Mouse (Mus musculus) ES-E14 (cell line): ENCODE measurements around the gene Efcab12. TPM values are rescaled to one million over a fixed set of nuclear protein-coding genes. Genes with fewer than 3 reads are reported as not detected.

ENCODE experiments used
- DNase-seq: peaks from one replicate; pipeline ENCODE4 v3.0.0-alpha.2; 2013; ENCODE audit warnings: low read depth, low spot score
- H3K27ac ChIP-seq: 2 replicates; pipeline ENCODE4 v1.5.1; 2012; ENCODE audit warnings: low read depth, mild to moderate bottlenecking, low read length, moderate library complexity, mixed read lengths; ENCODE audit not compliant: poor library complexity, insufficient read depth, severe bottlenecking
- H3K36me3 ChIP-seq: 2 replicates; pipeline ENCODE4 v1.6.1; 2012; ENCODE audit warnings: mild to moderate bottlenecking, low read length, moderate library complexity, mixed read lengths; ENCODE audit not compliant: control insufficient read depth, poor library complexity, insufficient read depth, severe bottlenecking
- H3K4me1 ChIP-seq, 2 experiments: fragments of 150-350 bp in 1 of 2; sonication (generic) in 1 of 2; 2 replicates each; pipeline ENCODE4 v1.6.1; 2012; ENCODE audit warnings: low read length in 2 of 2, mild to moderate bottlenecking in 1 of 2, mixed read lengths in 1 of 2; ENCODE audit not compliant: control insufficient read depth in 2 of 2, insufficient read depth in 2 of 2, poor library complexity in 1 of 2
- H3K4me3 ChIP-seq, 2 experiments: fragments of 150-350 bp in 1 of 2; sonication (generic) in 1 of 2; 2 replicates each; pipeline ENCODE4 v1.5.1; 2012; ENCODE audit warnings: low read length in 2 of 2, low read depth in 1 of 2, mild to moderate bottlenecking in 1 of 2, mixed read lengths in 1 of 2; ENCODE audit not compliant: insufficient read depth in 1 of 2, poor library complexity in 1 of 2, severe bottlenecking in 1 of 2
- H3K9ac ChIP-seq: 2 replicates; pipeline ENCODE4 v1.6.1; 2012; ENCODE audit warnings: low read depth, mild to moderate bottlenecking, low read length, mixed read lengths; ENCODE audit not compliant: poor library complexity, insufficient read depth, severe bottlenecking
- H3K9me3 ChIP-seq: fragments of 150-350 bp; sonication (generic); 2 replicates; pipeline ENCODE4 v1.6.1; 2012; ENCODE audit warnings: low read depth, mild to moderate bottlenecking, low read length; ENCODE audit not compliant: control insufficient read depth, insufficient read depth
- CHD2 ChIP-seq: IDR thresholded peaks from 2 replicates; pipeline ENCODE4 v1.6.1; 2014; ENCODE audit warnings: mild to moderate bottlenecking, low read depth, low read length, inconsistent platforms
- HCFC1 ChIP-seq: IDR thresholded peaks from 2 replicates; pipeline ENCODE4 v1.6.1; 2012; ENCODE audit warnings: low read length, inconsistent platforms, borderline replicate concordance; ENCODE audit not compliant: insufficient read depth
- MAFK ChIP-seq: IDR thresholded peaks from 2 replicates; pipeline ENCODE4 v1.6.1; 2014; ENCODE audit warnings: mild to moderate bottlenecking, low read depth, low read length, inconsistent platforms; ENCODE audit not compliant: insufficient read depth
- ZC3H11A ChIP-seq: IDR thresholded peaks from 2 replicates; pipeline ENCODE4 v1.6.1; 2012; ENCODE audit warnings: low read depth, mild to moderate bottlenecking, inconsistent platforms, low read length, borderline replicate concordance
- ZNF384 ChIP-seq: IDR thresholded peaks from 2 replicates; pipeline ENCODE4 v1.6.1; 2012; ENCODE audit warnings: low read depth, low read length, inconsistent platforms
- in situ Hi-C, 2 experiments: fragments of 600-800 bp; cut with MboI; formaldehyde crosslinking; loops; one replicate each; pipeline ENCODE4 v1.15.1; 2025; ENCODE audit warnings: low sequenced_read_pairs in 2 of 2, inconsistent platforms in 1 of 2; ENCODE audit not compliant: unreplicated experiment in 2 of 2
- total RNA-seq: library from RNA; depleted of rRNA; stranded (reverse); fragments of 300-350 nt; gene quantifications from 2 replicates; pipeline ENCODE4 v1.2.3, GENCODE M21; 2012

The Efcab12 gene
- total RNA-seq, 1 experiment: 1.3 TPM

DNA sequence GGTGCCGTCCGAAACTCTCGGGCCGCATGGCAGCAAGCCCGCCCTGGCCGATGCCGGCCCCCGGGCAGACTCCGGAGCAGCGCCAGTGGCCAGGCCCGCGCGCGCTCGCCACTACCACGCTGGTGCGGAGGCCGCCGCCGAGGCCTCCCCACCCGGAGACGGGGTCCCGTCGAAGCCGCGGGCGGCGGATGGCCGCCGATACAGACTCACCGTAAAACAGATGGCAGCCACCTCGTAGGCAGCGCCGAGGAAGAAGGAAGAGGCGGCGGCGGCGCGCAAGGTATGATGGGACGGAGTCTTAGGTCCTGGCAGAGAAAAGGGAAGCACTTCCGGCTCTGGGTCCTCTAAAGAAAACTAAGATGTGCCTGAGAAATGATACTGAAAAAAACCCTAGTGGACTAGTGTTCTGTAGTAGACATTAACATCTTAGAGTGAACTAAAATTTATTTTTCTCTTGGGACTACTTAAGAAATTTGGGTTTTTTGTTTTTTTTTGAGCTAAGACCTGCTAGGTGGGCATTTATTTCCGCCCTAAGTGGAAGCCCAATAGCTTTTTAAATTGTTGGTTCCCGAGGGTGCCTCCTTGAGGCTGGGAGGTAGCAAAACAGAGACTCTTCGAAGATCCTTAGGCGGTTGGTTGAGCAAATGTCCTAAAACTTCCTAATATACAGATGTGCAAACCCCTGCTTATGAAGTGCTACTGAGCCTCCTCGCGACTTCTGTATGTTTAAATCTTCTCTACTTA is 29.6 kb downstream of the Efcab12 start, which contains the start of gene Rpl32:
Gene Rpl32, minus strand, starts transcription at position 260 of the 744 bp plus-strand sequence.
- Histone ChIP-seq H3K9ac (peak within 1 kb of the TSS; percentile 99), H3K9me3 (no peaks in the 10 kb centered on the region), H3K36me3 (peaks cover 36% of the 10 kb centered on the region), H3K27ac (peak within 1 kb of the TSS; percentile 95), H3K4me1 (peaks cover 0 to 11% of the 10 kb centered on the region in 2 experiments; a peak in 2 of 4 replicates), H3K4me3 (peak within 1 kb of the TSS; percentile 91 to 93)
- in situ Hi-C loops: no loop called here
- DNase-seq: peak; percentile 82
- TF ChIP-seq MAFK (peak; percentile 52; the same call in 1 of the 2 replicates), HCFC1 (peak; percentile 63; the same call in 1 of the 2 replicates), ZC3H11A (no peak)

GRCm38 (mm10) chr6:115808196-115808487 is 30.1 kb downstream of the Efcab12 start:
- Histone ChIP-seq H3K27ac (peak overlapping the region; percentile 95), H3K9ac (peak overlapping the region; percentile 99), H3K4me3 (peak overlapping the region; percentile 91 to 93), H3K4me1 (peaks cover 0 to 11% of the 10 kb centered on the region in 2 experiments; a peak in 2 of 4 replicates), H3K36me3 (peaks cover 36% of the 10 kb centered on the region), H3K9me3 (no peaks in the 10 kb centered on the region)
- no peak for DNase-seq
- in situ Hi-C loops: no loop called here
- TF ChIP-seq CHD2: no peak
- no peak for TF ChIP-seq ZNF384
- TF ChIP-seq HCFC1: no peak
- no peak for TF ChIP-seq ZC3H11A
- TF ChIP-seq MAFK: no peak

DNA sequence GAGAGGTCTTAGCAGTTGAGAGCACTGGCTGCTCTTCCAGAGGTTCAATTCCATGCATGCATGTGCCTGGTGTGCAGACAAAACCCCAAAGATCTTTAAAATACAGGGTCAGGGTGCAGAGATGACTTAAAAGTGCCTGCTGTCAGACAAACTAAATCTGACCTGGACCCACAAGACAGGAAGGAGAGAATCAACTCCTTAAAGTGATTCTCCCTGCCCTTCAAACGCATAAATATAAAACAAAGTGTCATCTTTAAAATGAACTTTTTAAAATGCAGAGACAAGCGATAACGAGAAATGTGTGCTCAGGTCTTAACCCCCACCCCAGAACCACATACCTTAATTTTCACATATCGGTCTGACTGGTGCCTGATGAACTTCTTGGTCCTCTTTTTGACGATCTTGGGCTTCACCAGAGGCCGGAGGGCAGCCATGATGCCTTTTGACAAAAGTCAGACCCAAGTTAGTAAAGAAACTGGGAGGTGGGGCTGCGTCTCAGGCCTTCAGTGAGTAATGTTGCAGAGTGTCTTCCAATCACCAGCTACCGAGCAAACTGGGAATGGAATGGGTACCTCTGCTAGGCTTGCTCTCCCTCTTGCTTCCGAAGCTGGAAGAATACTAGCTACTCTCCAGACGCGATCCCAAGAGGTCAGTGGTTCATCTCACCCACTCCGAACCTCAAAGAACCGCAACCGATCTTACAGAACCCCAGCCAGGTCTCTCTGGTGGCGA is 30.6 kb downstream of the Efcab12 start:
- TF ChIP-seq ZNF384 (no peak), MAFK (no peak), ZC3H11A (no peak), CHD2 (no peak), HCFC1 (no peak)
- in situ Hi-C loops: no loop called here
- no peaks in the 10 kb centered on the region for H3K9me3 ChIP-seq
- DNase-seq: no peak
- peaks cover 0 to 11% of the 10 kb centered on the region in 2 experiments; a peak in 2 of 4 replicates for H3K4me1 ChIP-seq
- peak overlapping the region; percentile 99 for H3K9ac ChIP-seq
- peak overlapping the region; percentile 95 for H3K27ac ChIP-seq
- H3K36me3 ChIP-seq: peaks cover 36% of the 10 kb centered on the region
- H3K4me3 ChIP-seq: peak overlapping the region; percentile 91 to 93

DNA sequence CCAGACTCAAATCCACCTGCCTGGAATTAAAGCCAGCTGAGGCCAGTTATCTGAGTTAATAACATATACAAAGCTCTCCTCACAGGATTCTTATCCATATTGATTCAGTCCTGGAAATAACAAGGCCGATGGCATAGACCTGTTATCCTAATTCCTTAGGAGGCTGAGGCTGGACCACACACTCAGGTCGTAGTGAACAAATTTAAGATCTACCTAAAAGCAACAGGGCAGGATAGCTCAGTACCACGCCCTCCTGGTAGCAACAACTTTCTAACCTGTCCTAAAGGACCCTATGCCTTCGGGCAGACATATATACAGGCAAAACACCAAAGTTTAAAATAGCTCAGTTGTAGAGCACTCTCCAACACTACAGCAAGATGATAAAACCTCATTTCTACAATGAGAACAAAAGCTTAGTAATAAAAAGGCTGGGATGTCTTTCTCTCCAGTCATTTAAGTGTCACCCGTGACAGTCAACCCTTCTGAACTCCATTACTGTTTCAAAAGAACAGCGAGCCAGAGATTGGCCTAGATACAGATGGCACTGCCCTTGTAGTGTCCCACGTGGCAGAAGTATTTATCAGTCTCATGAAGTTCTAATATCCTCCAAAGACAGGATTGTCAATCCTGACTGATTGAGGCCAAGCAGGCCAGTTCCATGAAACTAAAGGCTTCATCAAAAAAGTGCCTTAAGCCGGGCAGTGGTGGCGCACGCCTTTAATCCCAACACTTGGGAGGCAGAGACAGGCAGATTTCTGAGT is 33.6 kb downstream of the Efcab12 start:
- no peak overlapping the region for H3K4me3 ChIP-seq
- in situ Hi-C loops: no loop called here

More for the DNA sequence above, 33.6 kb downstream of the Efcab12 start:
- H3K9ac ChIP-seq: no peak overlapping the region
- H3K4me1 ChIP-seq: peaks cover 0 to 4% of the 10 kb centered on the region in 2 experiments; a peak in 2 of 4 replicates
- H3K36me3 ChIP-seq: peaks cover 51% of the 10 kb centered on the region
- DNase-seq: no peak
- TF ChIP-seq ZNF384 (no peak), ZC3H11A (no peak), HCFC1 (no peak), MAFK (no peak), CHD2 (peak; percentile 36)
- no peak overlapping the region for H3K27ac ChIP-seq
- H3K9me3 ChIP-seq: no peaks in the 10 kb centered on the region
